Mouse (Mus musculus) T-cell, adult 2 months (primary cell): Measurements from ENCODE around the gene Dst.
A peak's percentile ranks its signal among the peaks of the same experiment; 100 is the strongest.

Experiments used
- DNase-seq: peaks from one replicate; pipeline ENCODE4 v3.0.0; 2022; ENCODE audit warnings: low spot score

Gene Dst

DNA sequence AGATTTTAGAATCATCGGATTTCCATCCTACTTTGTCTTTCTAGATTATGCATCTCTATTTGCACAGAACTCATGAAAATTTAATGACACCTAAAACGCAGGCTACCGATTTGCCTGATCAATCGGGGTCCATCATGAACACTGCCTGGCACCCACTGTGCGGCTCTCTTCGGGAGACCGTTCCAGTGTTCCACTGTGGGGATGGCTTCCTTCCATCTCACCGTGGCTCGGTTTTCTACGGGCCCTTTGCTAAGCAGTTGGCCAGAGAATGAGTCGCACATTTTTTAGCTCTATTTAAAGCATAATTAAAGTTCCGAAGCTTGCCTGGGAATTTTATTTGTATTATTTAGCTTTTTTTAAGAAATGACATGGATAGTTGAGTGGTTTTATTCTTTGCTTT lies 72.4 kb downstream of the Dst start:
- DNase-seq: no peak

DNA sequence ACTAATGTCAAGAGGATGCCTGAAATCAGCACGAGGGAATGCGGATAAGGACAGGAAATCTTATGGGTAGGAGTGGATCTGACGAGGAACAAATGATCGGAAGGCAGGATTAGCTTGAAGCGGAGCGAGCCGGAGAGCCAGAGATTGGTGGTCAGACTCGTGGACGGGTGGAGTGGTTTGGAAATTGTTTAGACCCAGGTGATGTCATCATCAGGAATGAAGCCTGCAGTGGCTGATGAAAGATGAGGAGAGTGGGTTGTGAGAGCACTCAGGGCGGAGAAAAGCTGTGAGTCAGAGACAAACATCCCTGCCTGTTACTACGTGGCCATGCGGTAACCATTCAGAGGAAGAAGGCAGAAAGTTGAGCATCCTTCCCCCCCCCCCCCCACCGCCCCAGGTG lies 81.6 kb downstream of the Dst start:
- no peak for DNase-seq

DNA sequence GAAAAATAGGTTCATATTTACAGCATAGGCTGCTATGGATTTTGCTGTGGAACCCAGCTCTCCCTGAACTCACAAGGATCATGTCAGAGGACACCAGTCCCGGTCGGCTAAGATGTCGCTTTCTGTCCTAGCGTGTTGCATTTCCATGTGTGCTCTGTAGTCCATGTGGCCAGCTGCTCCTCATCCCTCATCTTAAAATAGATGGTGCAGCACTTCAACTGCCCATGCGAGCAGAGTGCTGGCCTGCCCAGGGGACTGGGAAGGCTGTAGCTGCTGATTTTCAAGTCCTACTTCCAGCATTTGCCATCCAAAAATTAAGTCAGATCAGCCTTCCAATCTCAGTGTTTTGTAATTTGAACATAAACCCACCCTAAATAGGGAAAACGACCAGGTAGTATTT lies 83.0 kb downstream of the Dst start:
- DNase-seq: no peak

DNA sequence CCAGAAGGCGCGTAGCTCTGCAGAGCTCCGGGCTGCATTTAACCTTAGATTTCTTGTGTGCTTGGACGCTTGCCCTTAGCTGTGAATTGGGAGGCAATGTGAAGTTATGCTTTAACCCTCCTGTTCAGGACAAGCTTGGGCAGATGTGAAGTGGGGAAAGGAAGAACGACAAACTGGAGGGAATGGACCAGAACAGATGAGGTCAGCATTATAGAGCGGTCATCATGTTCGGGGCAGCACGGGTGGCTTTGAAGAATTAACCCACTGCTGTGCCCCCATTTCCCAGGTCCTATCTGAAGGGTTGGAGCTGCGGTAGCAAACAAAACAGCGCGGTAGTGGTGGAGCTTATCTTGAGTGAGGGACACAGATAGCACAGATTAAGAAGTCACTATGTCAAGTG lies 84.8 kb downstream of the Dst start:
- DNase-seq: no peak

DNA sequence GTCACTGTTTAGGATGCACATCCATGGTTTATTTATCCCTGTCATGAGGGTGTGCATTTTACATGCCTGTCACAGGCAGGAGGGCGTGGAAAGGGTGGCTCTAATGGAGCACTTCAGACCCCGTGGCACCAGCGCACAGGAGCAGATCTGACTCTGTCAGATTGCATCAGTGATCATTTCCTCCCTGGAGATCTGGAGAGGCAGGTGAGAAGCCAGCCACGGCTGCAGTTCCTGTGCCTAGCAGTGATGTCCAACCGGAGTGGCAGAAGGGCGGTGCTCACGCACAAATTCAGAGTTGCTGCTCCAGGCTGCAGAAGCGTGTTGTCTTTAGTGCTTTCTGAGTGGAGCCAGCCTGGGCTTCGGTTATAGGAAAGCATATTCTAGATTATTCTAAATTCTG lies 86.2 kb downstream of the Dst start:
- no peak for DNase-seq

DNA sequence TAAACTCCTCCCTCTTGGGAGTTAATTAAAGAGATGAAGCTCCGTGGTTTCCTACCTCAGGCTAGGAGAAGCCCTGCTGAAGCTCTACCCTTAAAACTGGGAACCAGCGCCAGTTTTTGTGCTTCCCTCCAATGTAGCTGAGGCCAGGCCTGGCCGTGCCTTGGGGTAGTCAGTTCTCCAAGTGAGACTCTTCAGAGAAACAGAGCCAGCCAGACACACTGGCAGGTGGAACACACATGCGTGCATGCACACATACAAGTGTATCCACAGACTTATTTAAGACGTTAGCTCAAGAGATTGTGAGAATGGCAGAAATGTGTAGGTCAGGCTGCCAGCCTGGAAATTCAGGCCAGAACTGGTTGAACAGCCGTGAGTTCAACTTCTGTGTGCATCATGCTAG lies 87.4 kb downstream of the Dst start:
- DNase-seq: no peak

DNA sequence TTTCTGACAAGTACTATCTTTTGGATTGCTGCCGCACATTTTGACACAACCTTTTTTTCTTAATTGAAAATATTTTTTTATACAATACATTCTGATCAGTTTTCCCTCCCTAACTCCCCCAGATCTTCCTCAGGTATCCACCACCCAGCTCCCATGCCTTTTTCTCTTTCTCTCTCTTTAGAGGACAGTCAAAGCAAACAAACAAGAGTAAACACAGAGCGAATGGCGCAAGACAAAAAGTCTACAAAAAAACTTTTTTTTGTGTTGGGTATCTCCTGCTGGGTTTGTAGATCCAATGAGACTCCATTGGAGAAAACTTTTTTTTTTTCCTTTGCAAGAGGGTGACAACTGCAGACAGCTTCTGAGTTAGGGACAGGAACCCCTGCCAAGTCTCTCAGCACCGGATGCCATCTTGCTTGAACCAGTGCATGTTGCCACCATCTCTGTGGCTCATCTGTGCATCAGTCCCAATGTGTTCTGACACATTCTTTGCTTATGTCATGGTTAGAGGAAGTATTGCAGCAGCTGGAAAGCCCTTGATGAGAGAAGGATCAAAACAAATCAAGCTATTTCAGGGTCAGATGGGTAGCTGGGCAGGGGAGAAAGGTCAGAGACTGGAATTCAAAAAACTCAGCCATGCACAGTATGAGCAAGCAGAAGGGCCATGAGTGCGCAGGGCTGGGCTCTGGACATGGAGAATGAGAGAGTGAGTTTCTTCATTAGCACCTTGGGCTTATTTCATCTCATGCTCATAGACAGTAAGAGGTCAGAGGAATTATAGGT lies 88.3 kb downstream of the Dst start:
- DNase-seq: no peak

DNA sequence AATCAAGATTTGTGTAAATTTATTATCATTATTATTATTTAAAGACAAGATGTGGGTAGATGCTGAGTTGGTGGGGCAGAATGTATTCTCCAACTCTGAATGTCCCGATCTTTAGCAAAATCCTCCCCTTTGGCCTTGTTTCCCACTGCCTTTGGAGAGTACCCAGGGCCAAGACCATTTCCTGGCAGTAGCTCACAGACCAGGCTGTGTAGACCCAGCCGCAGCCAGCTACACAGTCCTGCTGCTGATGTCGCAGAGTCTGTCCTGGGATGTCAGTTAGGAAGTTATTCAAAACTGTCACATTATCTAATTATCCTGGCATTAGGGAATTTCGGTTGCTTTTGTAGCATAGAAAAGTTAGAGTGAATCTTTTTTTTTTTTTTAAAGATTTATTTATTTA lies 94.3 kb downstream of the Dst start:
- DNase-seq: no peak

DNA sequence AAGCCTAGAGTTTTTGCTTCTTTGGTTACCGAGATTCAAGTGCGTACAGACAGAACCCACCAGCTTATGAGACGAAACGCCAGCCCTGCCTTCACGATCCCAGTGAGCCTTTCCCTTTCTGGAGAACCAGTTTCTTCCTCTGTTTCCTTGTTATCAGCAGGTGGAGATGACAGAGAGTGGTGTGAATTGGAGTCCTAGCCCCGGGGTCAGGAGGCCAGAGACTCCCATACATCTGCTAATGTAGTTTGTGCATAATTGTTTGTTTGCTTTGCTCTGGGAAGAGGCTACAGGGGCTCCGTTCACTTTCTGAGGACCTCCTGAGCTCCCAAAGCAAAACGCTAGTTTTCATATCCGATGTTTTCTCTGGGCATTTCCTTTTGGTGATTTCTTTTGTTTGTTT lies 94.9 kb downstream of the Dst start:
- no peak for DNase-seq

DNA sequence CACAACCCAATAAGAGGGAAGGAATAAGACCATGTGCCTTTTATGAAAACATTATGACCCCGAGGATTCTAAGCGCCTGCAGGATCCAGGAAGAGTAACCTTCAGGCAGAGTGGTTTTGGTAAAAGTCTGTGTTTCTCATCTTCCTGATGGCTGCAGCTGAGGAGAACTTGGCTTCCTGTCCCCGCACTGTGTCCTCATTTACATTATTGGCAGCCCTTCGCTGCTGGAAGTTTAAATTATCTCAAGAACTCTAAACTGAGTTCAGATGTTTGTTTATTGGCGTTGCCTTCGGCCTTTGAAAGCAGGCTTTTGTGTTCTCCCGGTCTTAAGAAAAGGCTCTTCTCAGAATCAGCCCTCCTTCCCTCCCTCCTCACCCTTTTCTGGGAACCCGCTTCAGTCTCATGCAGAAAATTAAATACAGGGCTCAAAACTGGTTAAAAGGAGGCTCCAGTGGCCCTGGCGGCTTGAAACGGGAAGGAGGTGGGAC lies 97.3 kb downstream of the Dst start:
- DNase-seq: no peak

DNA sequence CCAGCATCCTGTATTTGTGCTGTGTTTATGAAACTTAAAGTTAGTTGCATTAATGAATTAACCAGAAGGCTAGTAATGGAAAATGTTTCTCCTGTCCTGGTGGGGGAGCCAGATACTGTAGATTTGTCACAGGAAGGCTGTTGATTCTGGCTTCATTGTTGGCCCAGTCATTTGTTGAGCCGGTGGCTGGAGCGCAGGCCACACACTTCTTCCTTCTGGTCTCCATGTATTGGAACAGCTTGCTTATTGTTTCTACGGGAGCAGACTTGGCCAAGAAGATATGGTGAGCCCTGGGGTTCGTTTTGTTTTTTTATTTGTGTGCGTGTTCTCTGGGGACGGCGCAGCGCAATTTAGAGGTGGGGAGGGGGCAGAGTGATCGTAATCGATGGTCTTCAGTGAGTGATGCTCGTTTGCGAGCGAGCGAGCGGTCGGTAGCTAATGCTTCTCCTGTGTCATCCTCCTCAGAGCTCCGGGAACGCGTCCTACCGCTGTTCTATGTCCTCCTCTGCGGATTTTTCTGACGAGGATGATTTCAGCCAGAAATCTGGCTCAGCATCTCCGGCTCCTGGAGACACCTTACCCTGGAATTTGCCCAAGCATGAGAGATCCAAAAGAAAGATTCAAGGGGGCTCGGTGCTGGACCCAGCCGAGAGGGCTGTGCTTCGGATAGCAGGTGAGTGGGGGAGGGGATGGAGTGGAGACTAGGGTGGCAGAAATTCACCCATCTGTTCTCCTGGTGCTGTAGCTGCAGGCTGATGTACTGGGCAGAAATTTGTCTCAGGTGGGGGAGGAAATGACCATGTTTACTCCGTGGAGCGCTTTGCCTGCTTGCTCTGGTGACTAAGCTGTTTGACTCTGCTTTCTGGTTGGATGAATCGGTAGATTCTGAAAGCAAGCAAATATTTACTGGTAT lies 98.0 kb downstream of the Dst start:
- DNase-seq: peak; percentile 16

DNA sequence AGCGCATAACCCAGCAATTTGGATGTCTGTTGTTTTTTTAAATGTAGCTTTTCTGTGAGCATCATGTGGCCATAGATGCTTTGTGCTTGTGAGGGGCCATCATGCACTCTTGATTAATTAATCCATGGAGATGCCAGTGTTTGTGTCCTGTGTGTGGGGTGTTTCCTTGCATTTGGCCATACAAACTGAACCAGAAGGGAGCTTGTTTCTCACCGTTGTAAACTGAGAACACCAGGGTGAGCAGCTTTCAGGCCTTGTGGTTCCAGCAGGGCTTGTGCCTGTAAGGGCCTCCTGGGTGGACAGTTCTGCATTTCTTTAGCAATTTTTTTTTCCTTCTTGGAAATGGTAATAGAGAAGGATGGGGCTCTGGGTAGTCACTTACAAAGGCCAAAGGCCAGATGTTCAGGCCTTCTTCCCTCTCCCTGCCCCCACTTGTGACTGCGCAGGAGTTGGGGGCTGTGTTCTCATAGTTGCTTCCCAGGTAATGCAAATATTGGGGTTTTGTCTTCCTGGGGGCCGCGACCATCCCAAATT lies 98.9 kb downstream of the Dst start:
- no peak for DNase-seq

DNA sequence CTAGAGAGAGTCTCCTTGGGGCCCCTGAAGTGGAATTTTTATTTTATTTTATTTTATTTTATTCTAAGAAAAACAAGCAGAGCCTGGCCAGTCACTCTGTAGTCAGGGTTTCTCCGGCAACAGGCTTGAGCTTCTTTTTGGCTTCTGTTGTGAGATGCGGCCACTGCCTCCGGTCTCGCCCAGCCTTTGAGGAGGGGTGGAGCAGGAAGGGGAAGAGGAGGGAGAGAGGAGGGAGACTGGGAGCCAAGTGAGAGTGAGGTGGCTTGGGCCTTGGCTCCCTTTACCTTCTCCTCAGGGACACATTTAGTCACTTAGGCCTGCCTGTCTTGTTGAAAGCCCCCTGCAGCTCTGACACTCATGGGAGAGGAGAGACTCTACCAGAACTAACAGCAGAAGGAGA lies 99.4 kb downstream of the Dst start:
- no peak for DNase-seq

DNA sequence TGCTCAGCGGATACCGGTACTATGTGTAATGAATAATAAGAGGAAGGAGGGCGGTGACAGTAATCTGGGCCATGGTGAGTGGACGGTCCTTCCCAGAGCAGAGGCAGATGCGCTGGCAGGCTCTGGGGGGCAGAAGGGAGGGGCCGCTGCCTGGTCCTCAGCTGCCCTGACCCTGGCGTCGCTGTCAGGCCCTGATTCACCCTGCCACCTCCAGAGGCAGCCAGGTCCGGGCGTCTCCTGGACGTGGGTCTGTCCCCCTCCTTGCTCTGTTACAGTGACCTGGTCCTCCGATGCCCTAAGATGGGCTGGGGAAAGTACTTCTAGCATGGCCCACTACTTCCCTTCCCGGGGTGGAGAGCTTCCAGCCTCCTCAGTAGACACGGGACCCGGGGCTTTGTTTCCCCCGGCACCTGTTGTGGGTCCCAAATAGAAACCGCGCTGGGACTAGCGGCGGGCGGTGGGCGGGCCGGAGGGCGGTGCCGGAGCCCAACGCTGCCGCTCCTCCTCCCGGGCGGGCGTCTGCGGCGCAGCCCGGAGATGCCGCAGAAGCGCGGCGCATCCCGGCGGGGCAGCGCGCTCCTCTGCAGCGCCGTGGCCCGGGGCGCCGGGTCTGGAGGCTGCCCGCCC lies 103.1 kb downstream of the Dst start:
- DNase-seq: peak; percentile 47

DNA sequence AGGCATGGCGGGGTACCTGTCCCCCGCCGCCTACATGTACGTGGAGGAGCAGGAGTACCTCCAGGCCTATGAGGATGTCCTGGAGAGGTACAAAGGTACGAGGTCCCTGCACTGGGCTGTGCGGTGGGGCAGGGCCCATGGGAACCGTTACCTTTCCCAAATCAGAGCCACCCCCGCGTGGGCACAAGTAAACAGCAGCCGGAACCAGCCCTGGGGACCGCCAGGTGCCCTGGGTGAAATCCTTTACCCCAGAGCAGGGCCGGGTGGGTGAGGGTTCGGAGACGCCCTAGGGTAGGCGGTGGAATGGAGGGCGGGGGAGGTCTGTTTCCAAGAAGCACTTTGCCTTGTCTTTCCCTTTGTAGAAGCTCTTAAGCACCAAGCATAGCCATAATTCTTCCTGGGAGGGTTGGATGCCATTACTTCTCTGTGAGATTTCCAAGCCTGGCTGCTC lies 103.8 kb downstream of the Dst start:
- no peak for DNase-seq

DNA sequence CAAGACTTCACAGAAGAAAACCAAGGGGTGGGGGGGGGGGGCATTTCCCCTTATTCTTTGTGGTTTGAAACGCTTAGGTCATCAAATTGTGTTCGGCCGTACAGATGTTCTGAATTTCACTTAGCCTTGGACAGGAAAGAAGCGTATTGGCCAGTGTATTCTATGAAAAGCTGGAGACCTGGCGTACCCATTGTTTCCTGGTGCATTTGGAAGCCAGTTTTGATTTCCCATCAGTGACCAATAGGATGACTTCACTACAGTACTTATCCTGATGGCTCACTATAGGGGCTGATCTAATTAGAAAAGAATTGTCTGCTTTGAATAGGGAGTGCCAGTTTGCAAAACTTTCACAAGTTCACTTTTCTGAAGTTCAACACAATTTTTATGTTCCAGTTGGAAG lies 105.5 kb downstream of the Dst start:
- DNase-seq: no peak

DNA sequence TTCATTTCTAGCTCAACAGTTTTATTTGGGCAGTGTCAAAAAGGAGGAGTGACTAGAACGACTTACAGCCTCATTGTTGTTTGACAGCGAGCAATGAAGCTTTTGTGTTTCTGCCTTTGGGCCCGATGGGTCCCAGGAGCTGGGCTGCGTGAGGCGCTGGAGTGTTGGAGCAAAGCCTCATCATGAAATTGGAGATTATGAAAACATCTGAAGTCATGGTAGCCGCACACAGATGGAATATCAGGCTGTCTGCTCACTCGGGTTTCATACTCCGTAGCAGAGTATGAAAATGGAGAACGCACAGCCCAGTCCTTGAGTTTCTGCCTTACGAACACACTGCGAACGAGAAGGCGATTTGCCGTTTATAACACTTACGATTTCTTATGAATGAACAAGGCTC lies 108.8 kb downstream of the Dst start:
- no peak for DNase-seq

DNA sequence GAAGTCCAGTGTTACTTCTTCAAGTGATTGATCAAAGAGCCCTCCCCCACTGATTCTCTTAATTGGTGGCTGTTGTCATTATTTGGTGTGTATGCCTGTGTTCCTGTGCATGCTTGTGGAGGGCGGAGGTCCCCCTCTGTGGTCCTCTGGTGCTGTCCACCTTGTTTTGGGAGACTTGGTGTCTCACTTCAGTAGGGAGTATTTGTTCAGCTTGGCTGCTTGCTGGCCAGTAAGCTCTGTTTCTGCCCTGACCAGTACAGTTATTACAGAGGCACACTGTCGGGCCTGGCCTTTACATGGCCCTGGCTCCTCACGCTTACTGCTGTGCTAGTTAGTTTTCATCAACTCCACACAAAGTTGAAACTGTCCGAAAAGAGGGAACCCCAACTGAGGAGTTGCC lies 109.3 kb downstream of the Dst start:
- DNase-seq: no peak

DNA sequence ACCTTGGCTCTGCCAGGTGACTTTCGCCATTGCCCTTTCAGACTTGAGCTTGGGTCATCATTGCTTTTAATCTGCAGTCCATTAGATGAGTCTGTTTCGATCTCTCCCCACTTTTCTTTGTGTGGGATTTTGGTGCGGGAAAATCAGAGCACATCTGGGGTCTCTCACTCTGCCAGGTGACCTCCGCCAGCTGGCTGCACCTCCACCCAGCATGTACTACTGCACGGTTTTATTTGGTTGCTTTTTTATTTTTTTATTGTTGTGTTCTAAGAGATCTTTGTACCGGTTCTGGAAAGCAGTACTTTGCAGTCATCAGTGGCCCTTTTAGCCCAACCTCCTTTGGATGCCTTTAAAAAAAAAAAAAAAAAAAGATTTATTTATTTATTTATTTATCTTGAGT lies 112.6 kb downstream of the Dst start:
- no peak for DNase-seq

DNA sequence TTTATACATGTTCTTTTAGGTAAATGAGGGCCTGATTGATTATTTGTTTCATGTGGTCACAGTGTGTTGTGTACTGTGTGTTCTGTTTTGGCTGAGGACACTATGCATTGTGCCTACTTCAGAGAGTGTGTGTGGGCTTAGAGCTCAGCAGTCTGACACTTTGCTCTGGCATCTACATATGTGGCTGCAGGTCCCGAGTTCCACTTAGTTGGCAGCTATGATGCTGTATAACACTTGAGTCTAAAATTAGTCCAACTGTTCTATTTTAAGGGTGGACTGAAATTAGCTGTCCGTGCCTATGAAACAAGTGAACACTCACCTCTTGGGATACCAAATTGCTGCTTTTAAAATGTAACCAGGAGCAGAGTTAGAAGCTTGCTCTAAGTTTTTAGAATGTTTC lies 113.5 kb downstream of the Dst start:
- no peak for DNase-seq

DNA sequence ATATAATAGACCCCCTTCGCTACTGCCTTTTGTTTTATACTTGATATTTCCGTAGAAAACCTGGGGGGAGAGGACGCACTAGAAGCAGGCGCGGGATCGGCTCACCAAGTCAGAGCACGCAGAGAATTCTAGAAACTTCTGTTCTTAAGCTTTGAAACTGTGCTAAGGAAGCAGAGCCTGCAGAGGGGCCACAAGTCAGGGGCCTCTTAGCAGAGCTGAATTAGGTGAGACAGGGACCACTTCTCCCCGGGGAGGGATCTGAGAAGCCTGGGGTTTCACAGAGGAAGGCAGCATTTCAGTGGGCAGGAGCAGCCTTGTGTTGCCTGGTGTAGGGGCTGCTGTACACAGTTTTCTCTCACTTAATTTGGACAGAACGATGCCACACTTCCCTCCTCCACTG lies 115.1 kb downstream of the Dst start:
- DNase-seq: no peak

DNA sequence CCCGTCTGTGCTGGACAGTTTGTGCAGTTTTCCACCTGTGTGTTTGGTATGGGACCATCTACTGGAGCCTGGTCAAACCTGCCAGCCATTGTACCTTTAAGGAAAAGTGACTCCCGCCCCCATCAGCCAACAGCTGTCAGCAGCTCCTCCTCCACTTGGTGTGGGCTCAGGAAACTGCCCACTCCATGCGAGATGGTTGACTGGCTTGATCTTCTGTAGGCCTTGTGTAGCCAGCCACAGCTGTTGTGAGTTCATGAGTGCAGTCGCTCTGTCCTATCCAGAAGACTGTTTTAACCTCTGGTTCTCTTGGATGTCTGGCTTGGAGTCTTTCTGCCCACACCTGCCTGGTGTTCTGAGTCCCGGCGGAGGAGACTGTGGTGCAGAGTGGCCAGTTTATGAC lies 117.9 kb downstream of the Dst start:
- DNase-seq: no peak

DNA sequence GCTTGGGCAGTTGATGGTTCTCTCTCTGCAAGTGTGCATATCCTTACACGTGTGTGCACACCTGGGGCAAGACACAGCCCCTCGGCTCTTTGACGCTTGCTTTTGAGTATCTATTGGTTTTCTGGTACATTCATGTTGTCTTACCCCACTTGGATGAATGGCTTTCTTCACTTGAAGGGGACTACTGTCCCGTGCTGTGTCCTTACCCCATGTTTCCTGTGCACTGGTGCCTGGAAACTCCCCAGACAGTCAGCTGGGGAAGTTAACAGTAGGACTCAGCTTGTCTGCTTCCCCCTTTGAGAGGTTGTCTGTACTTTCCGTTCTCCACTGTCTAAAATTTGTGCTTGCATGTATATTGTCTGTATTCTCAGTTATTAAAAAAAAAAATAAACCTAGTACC lies 120.7 kb downstream of the Dst start:
- no peak for DNase-seq
